ENCODE assay signal across 7 mouse cellular contexts in genomic region chr9:21181421-21182220, GRCm38 (mm10). TPM values are rescaled to one million over a fixed set of nuclear protein-coding genes. Genes with fewer than 3 reads are reported as not detected.
DNase-seq lines count a peak whose midpoint lies in the region; ATAC-seq and TF ChIP-seq lines count a peak whose summit lies in the region.

No protein-coding gene starts in this region.

- peaks cover 55% of the 10 kb centered on the region for H3K27me3 ChIP-seq in forebrain, embryonic 13.5 days
- H3K27me3 ChIP-seq in hindbrain, postnatal 0 days (ENCODE audit: insufficient read depth, low read length), result no peaks in the 10 kb centered on the region
- no peaks in the 10 kb centered on the region for H3K27me3 ChIP-seq in lung, embryonic 16.5 days (ENCODE audit: control insufficient read depth, insufficient read depth, low read depth, low read length)
- no peaks in the 10 kb centered on the region for H3K27me3 ChIP-seq in stomach, embryonic 15.5 days (replicated peaks)

- H3K4me1 ChIP-seq in ES-E14 (ENCODE audit: control insufficient read depth in 2 of 2, insufficient read depth in 2 of 2, low read length in 2 of 2, poor library complexity in 1 of 2), result peaks cover 0 to 21% of the 10 kb centered on the region in 2 experiments; a peak in 2 of 4 replicates
- H3K4me1 ChIP-seq in forebrain, embryonic 13.5 days, result peaks cover 17% of the 10 kb centered on the region
- H3K4me1 ChIP-seq in hindbrain, postnatal 0 days (ENCODE audit: insufficient read depth, low read length), result no peaks in the 10 kb centered on the region
- H3K4me1 ChIP-seq in lung, embryonic 16.5 days (replicated peaks; ENCODE audit: control insufficient read depth, insufficient read depth, low read length), result peaks cover 14% of the 10 kb centered on the region
- peaks cover 27% of the 10 kb centered on the region for H3K4me1 ChIP-seq in stomach, embryonic 15.5 days

- in situ Hi-C loops in ES-E14 (cut with MboI; ENCODE audit: low sequenced_read_pairs in 2 of 2, unreplicated experiment in 2 of 2), result no loop called here

- DNase-seq in CD4-positive helper T cell, adult 2 months (ENCODE audit: low read depth, low spot score), result peak; percentile 59
- peak; percentile 48 for DNase-seq in ES-E14 (ENCODE audit: low read depth, low spot score)
- DNase-seq in hindbrain, postnatal 0 days (ENCODE audit: low spot score), result no peak

- H3K36me3 ChIP-seq in ES-E14 (ENCODE audit: control insufficient read depth, insufficient read depth, low read length, poor library complexity, severe bottlenecking), result no peaks in the 10 kb centered on the region
- no peaks in the 10 kb centered on the region for H3K36me3 ChIP-seq in forebrain, embryonic 13.5 days (ENCODE audit: poor library complexity, severe bottlenecking)
- H3K36me3 ChIP-seq in hindbrain, postnatal 0 days (ENCODE audit: insufficient read depth, low read length), result no peaks in the 10 kb centered on the region
- H3K36me3 ChIP-seq in lung, embryonic 16.5 days (ENCODE audit: control insufficient read depth, insufficient read depth, low read length), result no peaks in the 10 kb centered on the region
- no peaks in the 10 kb centered on the region for H3K36me3 ChIP-seq in stomach, embryonic 15.5 days

- WGBS in forebrain, embryonic 13.5 days, result 8% methylated on average over 46 of the region's 48 CpGs
- WGBS in hindbrain, postnatal 0 days, result 9% methylated on average over 47 of the region's 48 CpGs
- WGBS in lung, embryonic 16.5 days, result 7% methylated on average over 48 of the region's 48 CpGs
- 7% methylated on average over 47 of the region's 48 CpGs for WGBS in stomach, embryonic 15.5 days

- peak overlapping the region; percentile 48 to 64 for H3K4me3 ChIP-seq in ES-E14 (ENCODE audit: insufficient read depth in 1 of 2, low read depth in 1 of 2, low read length in 2 of 2, poor library complexity in 1 of 2, severe bottlenecking in 1 of 2)
- H3K4me3 ChIP-seq in forebrain, embryonic 13.5 days, result peak overlapping the region; percentile 10; the same call in 1 of the 2 replicates
- peak overlapping the region; percentile 20 for H3K4me3 ChIP-seq in hindbrain, postnatal 0 days (ENCODE audit: low read length)
- peak overlapping the region; percentile 57 for H3K4me3 ChIP-seq in lung, embryonic 16.5 days (ENCODE audit: low read length)
- H3K4me3 ChIP-seq in stomach, embryonic 15.5 days (replicated peaks), result peak overlapping the region; percentile 48

- H3K27ac ChIP-seq in ES-E14 (ENCODE audit: insufficient read depth, low read depth, low read length, poor library complexity, severe bottlenecking), result no peak overlapping the region
- H3K27ac ChIP-seq in forebrain, embryonic 13.5 days, result no peak overlapping the region
- H3K27ac ChIP-seq in hindbrain, postnatal 0 days, result no peak overlapping the region
- peak overlapping the region; percentile 10; the same call in 1 of the 2 replicates for H3K27ac ChIP-seq in lung, embryonic 16.5 days (ENCODE audit: low read length)
- H3K27ac ChIP-seq in stomach, embryonic 15.5 days, result no peak overlapping the region

- H3K9ac ChIP-seq in ES-E14 (ENCODE audit: insufficient read depth, low read depth, low read length, poor library complexity, severe bottlenecking), result peak overlapping the region; percentile 53
- H3K9ac ChIP-seq in forebrain, embryonic 13.5 days, result no peak overlapping the region
- H3K9ac ChIP-seq in hindbrain, postnatal 0 days (replicated peaks; ENCODE audit: low read length), result 0 out of 2 replicates have a peak overlapping the region, but pooled peaks have one; percentile 35
- peak overlapping the region; percentile 73 for H3K9ac ChIP-seq in lung, embryonic 16.5 days (ENCODE audit: low read length)
- peak overlapping the region; percentile 42; the same call in 1 of the 2 replicates for H3K9ac ChIP-seq in stomach, embryonic 15.5 days

- TF ChIP-seq CTCF in hindbrain, postnatal 0 days (IDR thresholded peaks at IDR 0.05; ENCODE audit: low read depth), result no peak

- H3K9me3 ChIP-seq in ES-E14 (ENCODE audit: control insufficient read depth, insufficient read depth, low read depth, low read length), result no peaks in the 10 kb centered on the region
- no peaks in the 10 kb centered on the region for H3K9me3 ChIP-seq in forebrain, embryonic 13.5 days (replicated peaks)
- H3K9me3 ChIP-seq in hindbrain, postnatal 0 days (ENCODE audit: low read length), result no peaks in the 10 kb centered on the region
- no peaks in the 10 kb centered on the region for H3K9me3 ChIP-seq in lung, embryonic 16.5 days (ENCODE audit: control insufficient read depth, low read length)
- no peaks in the 10 kb centered on the region for H3K9me3 ChIP-seq in stomach, embryonic 15.5 days

- ATAC-seq in forebrain, embryonic 13.5 days, result no peak
- no peak for ATAC-seq in hindbrain, postnatal 0 days
- peak; percentile 72 for ATAC-seq in lung, embryonic 16.5 days (ENCODE audit: low read depth)
- ATAC-seq in stomach, embryonic 15.5 days (ENCODE audit: insufficient read depth, low FRiP score, low read depth), result peak; percentile 48; the same call in 1 of the 2 replicates
- no peak for ATAC-seq in inflammation-experienced regulatory T-cells, adult 6 months

- peak overlapping the region; percentile 42 for H3K4me2 ChIP-seq in forebrain, embryonic 13.5 days
- H3K4me2 ChIP-seq in hindbrain, postnatal 0 days (ENCODE audit: low read depth, low read length), result peak overlapping the region; percentile 45; the same call in 1 of the 2 replicates
- H3K4me2 ChIP-seq in lung, embryonic 16.5 days (ENCODE audit: low read depth, low read length), result peak overlapping the region; percentile 69
- peak overlapping the region; percentile 72 for H3K4me2 ChIP-seq in stomach, embryonic 15.5 days

TF ChIP-seq in ES-E14, 5 proteins besides CTCF, POLR2A, EP300 and RAD21:
- TF ChIP-seq CHD2 (IDR thresholded peaks at IDR 0.05; ENCODE audit: low read depth, low read length) (no peak), ZNF384 (IDR thresholded peaks at IDR 0.05; ENCODE audit: low read depth, low read length) (no peak), MAFK (IDR thresholded peaks at IDR 0.05; ENCODE audit: insufficient read depth, low read depth, low read length) (no peak)

RNA-seq across cellular contexts. Expression of gene Pde4a, which starts 16.1 kb away (rescaled TPM):
- total RNA-seq in ES-E14 (2012; rRNA removed), result 3.2 and 4.9 TPM in 2 replicates
- 15.7 TPM in 2 replicates for polyA plus RNA-seq in forebrain, embryonic 13.5 days (2015; fragmentation: Nextera tagmentation; extraction: Ambion mirVana)
- 41.3 and 45.0 TPM in 2 replicates for total RNA-seq in hindbrain, postnatal 0 days (2014; rRNA removed)
- polyA plus RNA-seq in hindbrain, postnatal 0 days (2015; fragmentation: Nextera tagmentation; extraction: Ambion mirVana), result 46.4 and 47.7 TPM in 2 replicates
- polyA plus RNA-seq in lung, embryonic 16.5 days (2015; fragmentation: Nextera tagmentation; extraction: Ambion mirVana), result 9.7 and 11.0 TPM in 2 replicates
- 5.9 and 6.2 TPM in 2 replicates for polyA plus RNA-seq in stomach, embryonic 15.5 days (2015; fragmentation: Nextera tagmentation; extraction: Ambion mirVana)
- polyA plus RNA-seq in inflammation-experienced regulatory T-cells, adult 6 months (2017; shearing (Covaris generic)), result 1 to 10 TPM in 1 of 3 experiments, under 1 TPM in 2; 0.54 to 1.3 (median 0.82) TPM

RNA-seq across cellular contexts. Expression of gene Cdc37, which starts 31.8 kb away (rescaled TPM):
- 118 and 165 TPM in 2 replicates for total RNA-seq in ES-E14 (2012; rRNA removed)
- 229 and 232 TPM in 2 replicates for polyA plus RNA-seq in forebrain, embryonic 13.5 days (2015; fragmentation: Nextera tagmentation; extraction: Ambion mirVana)
- total RNA-seq in hindbrain, postnatal 0 days (2014; rRNA removed), result 20.1 and 21.4 TPM in 2 replicates
- 173 and 181 TPM in 2 replicates for polyA plus RNA-seq in hindbrain, postnatal 0 days (2015; fragmentation: Nextera tagmentation; extraction: Ambion mirVana)
- 265 and 301 TPM in 2 replicates for polyA plus RNA-seq in lung, embryonic 16.5 days (2015; fragmentation: Nextera tagmentation; extraction: Ambion mirVana)
- 284 and 293 TPM in 2 replicates for polyA plus RNA-seq in stomach, embryonic 15.5 days (2015; fragmentation: Nextera tagmentation; extraction: Ambion mirVana)
- polyA plus RNA-seq in inflammation-experienced regulatory T-cells, adult 6 months (2017; shearing (Covaris generic)), result 10 to 100 TPM; 84.2 to 97.0 (median 95.3) TPM

RNA-seq across cellular contexts. Expression of gene Tyk2, which starts 50.6 kb away (rescaled TPM):
- 16.8 and 20.9 TPM in 2 replicates for total RNA-seq in ES-E14 (2012; rRNA removed)
- 9.1 and 11.3 TPM in 2 replicates for polyA plus RNA-seq in forebrain, embryonic 13.5 days (2015; fragmentation: Nextera tagmentation; extraction: Ambion mirVana)
- 10.8 and 15.4 TPM in 2 replicates for total RNA-seq in hindbrain, postnatal 0 days (2014; rRNA removed)
- 5.7 and 6.2 TPM in 2 replicates for polyA plus RNA-seq in hindbrain, postnatal 0 days (2015; fragmentation: Nextera tagmentation; extraction: Ambion mirVana)
- 16.9 and 18.1 TPM in 2 replicates for polyA plus RNA-seq in lung, embryonic 16.5 days (2015; fragmentation: Nextera tagmentation; extraction: Ambion mirVana)
- 13.6 and 15.8 TPM in 2 replicates for polyA plus RNA-seq in stomach, embryonic 15.5 days (2015; fragmentation: Nextera tagmentation; extraction: Ambion mirVana)
- polyA plus RNA-seq in inflammation-experienced regulatory T-cells, adult 6 months (2017; shearing (Covaris generic)), result 10 to 100 TPM; 36.3 to 61.7 (median 57.7) TPM

RNA-seq across cellular contexts. Expression of gene Keap1, which starts 57.5 kb away (rescaled TPM):
- total RNA-seq in ES-E14 (2012; rRNA removed), result 23.3 and 27.4 TPM in 2 replicates
- polyA plus RNA-seq in forebrain, embryonic 13.5 days (2015; fragmentation: Nextera tagmentation; extraction: Ambion mirVana), result 55.7 and 60.0 TPM in 2 replicates
- 74.9 and 98.9 TPM in 2 replicates for total RNA-seq in hindbrain, postnatal 0 days (2014; rRNA removed)
- polyA plus RNA-seq in hindbrain, postnatal 0 days (2015; fragmentation: Nextera tagmentation; extraction: Ambion mirVana), result 59.4 and 60.9 TPM in 2 replicates
- 60.4 and 61.3 TPM in 2 replicates for polyA plus RNA-seq in lung, embryonic 16.5 days (2015; fragmentation: Nextera tagmentation; extraction: Ambion mirVana)
- polyA plus RNA-seq in stomach, embryonic 15.5 days (2015; fragmentation: Nextera tagmentation; extraction: Ambion mirVana), result 61.1 and 61.6 TPM in 2 replicates
- polyA plus RNA-seq in inflammation-experienced regulatory T-cells, adult 6 months (2017; shearing (Covaris generic)), result 10 to 100 TPM; 20.8 to 28.9 (median 21.5) TPM

Comparison
In these comparisons a context has a peak if more than half of its experiments do, and no peak if none do; other contexts are left out.
1. ATAC-seq: peak in lung, embryonic 16.5 days (single experiment) and stomach, embryonic 15.5 days (single experiment); none in forebrain, embryonic 13.5 days (single experiment), hindbrain, postnatal 0 days (single experiment) and inflammation-experienced regulatory T-cells, adult 6 months (single experiment).
2. Peak in every context shown above with its lines, with median percentiles within 50 percentile points of each other: H3K4me3 ChIP-seq and H3K4me2 ChIP-seq.